Mouse (Mus musculus) ES-Bruce4 (cell line): ENCODE data around the gene Trim69. TPM values are rescaled to one million over a fixed set of nuclear protein-coding genes. Genes with fewer than 3 reads are reported as not detected.
A peak's percentile ranks its signal among the peaks of the same experiment; 100 is the strongest.
"Not testable (repeated sequence)": the region's sequence is repeated elsewhere in the genome, so short reads cannot be mapped to it uniquely, and the experiment has no call there.

ENCODE experiments used
- H3K27ac ChIP-seq: 2 replicates; pipeline ENCODE4 v1.5.1; 2012; ENCODE audit warnings: low read length, inconsistent platforms; ENCODE audit not compliant: insufficient read depth
- H3K27me3 ChIP-seq: 2 replicates; pipeline ENCODE4 v1.6.1; 2012; ENCODE audit warnings: mild to moderate bottlenecking, low read length, inconsistent platforms; ENCODE audit not compliant: control insufficient read depth, poor library complexity, insufficient read depth, severe bottlenecking
- H3K36me3 ChIP-seq: 2 replicates; pipeline ENCODE4 v1.6.1; 2012; ENCODE audit warnings: inconsistent platforms, mild to moderate bottlenecking, low read length, moderate library complexity; ENCODE audit not compliant: control insufficient read depth, poor library complexity, insufficient read depth, severe bottlenecking
- H3K4me1 ChIP-seq: one replicate; pipeline ENCODE4 v1.8.1; 2011; ENCODE audit warnings: low read length; ENCODE audit not compliant: control insufficient read depth, insufficient read depth
- H3K4me3 ChIP-seq: 2 replicates; pipeline ENCODE4 v1.5.1; 2011; ENCODE audit warnings: low read depth, mild to moderate bottlenecking, low read length
- H3K9ac ChIP-seq: 2 replicates; pipeline ENCODE4 v1.6.1; 2012; ENCODE audit warnings: low read depth, mild to moderate bottlenecking, inconsistent platforms; ENCODE audit not compliant: poor library complexity, severe bottlenecking
- H3K9me3 ChIP-seq: replicated peaks from 2 replicates; pipeline ENCODE4 v1.6.1; 2012; ENCODE audit warnings: mild to moderate bottlenecking, low read length, inconsistent platforms; ENCODE audit not compliant: control insufficient read depth, poor library complexity, insufficient read depth, severe bottlenecking
- CTCF ChIP-seq: IDR thresholded peaks from one replicate; pipeline ENCODE4 v1.8.1; 2011; ENCODE audit warnings: low read depth, low read length
- EP300 ChIP-seq: IDR thresholded peaks from 2 replicates; pipeline ENCODE4 v1.6.1; 2011; ENCODE audit warnings: low read depth, low read length; ENCODE audit not compliant: insufficient read depth
- POLR2A ChIP-seq: IDR thresholded peaks from one replicate; pipeline ENCODE4 v1.8.1; 2011; ENCODE audit warnings: low read length; ENCODE audit not compliant: insufficient read depth
- polyA plus RNA-seq: library from polyadenylated mRNA; stranded (reverse); fragments of >200 nt; gene quantifications from 2 replicates; pipeline ENCODE4 v1.2.4, GENCODE M21; 2011; ENCODE audit warnings: low read depth; ENCODE audit not compliant: missing spikeins, insufficient read depth, insufficient read length

The Trim69 gene
- polyA plus RNA-seq, 1 experiment = 0.43 TPM

- TF ChIP-seq POLR2A = no peak
- no peak for TF ChIP-seq CTCF
- no peak for TF ChIP-seq EP300
- H3K4me1 ChIP-seq = no peaks in the 10 kb centered on the region
- no peak overlapping the region for H3K4me3 ChIP-seq
- no peaks in the 10 kb centered on the region for H3K9me3 ChIP-seq
- no peak overlapping the region for H3K27ac ChIP-seq
- H3K27me3 ChIP-seq = no peaks in the 10 kb centered on the region
- no peaks in the 10 kb centered on the region for H3K36me3 ChIP-seq
- H3K9ac ChIP-seq = no peak overlapping the region
Observed at GRCm38 (mm10) chr2:122210534-122211228, 50.2 kb downstream of the Trim69 start.

- H3K9me3 ChIP-seq = peaks cover 11% of the 10 kb centered on the region; the same call in 1 of the 2 replicates
- not testable (repeated sequence) for H3K36me3 ChIP-seq, H3K9ac ChIP-seq, H3K4me3 ChIP-seq, H3K4me1 ChIP-seq, H3K27me3 ChIP-seq
- peak overlapping the region; percentile 71 for H3K27ac ChIP-seq
Observed at GRCm38 (mm10) chr2:122217075-122217474, 56.6 kb downstream of the Trim69 start.

GRCm38 (mm10) chr2:122218234-122218633, 57.7 kb downstream of the Trim69 start:
- H3K9me3 ChIP-seq = peaks cover 11% of the 10 kb centered on the region; the same call in 1 of the 2 replicates
- no peak overlapping the region for H3K27ac ChIP-seq
- H3K36me3 ChIP-seq = no peaks in the 10 kb centered on the region
- H3K27me3 ChIP-seq = no peaks in the 10 kb centered on the region
- no peak overlapping the region for H3K9ac ChIP-seq
- TF ChIP-seq EP300 (no peak), CTCF (no peak), POLR2A (no peak)
- H3K4me3 ChIP-seq = no peak overlapping the region
- no peaks in the 10 kb centered on the region for H3K4me1 ChIP-seq

- H3K36me3 ChIP-seq = no peaks in the 10 kb centered on the region
- no peak overlapping the region for H3K27ac ChIP-seq
- no peak overlapping the region for H3K4me3 ChIP-seq
- no peak overlapping the region for H3K9ac ChIP-seq
- no peaks in the 10 kb centered on the region for H3K27me3 ChIP-seq
- H3K4me1 ChIP-seq = no peaks in the 10 kb centered on the region
- TF ChIP-seq POLR2A (no peak), CTCF (no peak), EP300 (no peak)
- H3K9me3 ChIP-seq = peaks cover 11% of the 10 kb centered on the region; the same call in 1 of the 2 replicates
Observed at GRCm38 (mm10) chr2:122221378-122221777, 60.9 kb downstream of the Trim69 start.

- no peaks in the 10 kb centered on the region for H3K36me3 ChIP-seq
- no peak overlapping the region for H3K4me3 ChIP-seq
- H3K9ac ChIP-seq = no peak overlapping the region
- peaks cover 7% of the 10 kb centered on the region; the same call in 1 of the 2 replicates for H3K9me3 ChIP-seq
- no peaks in the 10 kb centered on the region for H3K27me3 ChIP-seq
- H3K4me1 ChIP-seq = no peaks in the 10 kb centered on the region
- H3K27ac ChIP-seq = no peak overlapping the region
- TF ChIP-seq CTCF (no peak), POLR2A (no peak)
Observed at GRCm38 (mm10) chr2:122221798-122222197, 61.3 kb downstream of the Trim69 start.

- Histone ChIP-seq H3K9me3 (peaks cover 3% of the 10 kb centered on the region; the same call in 1 of the 2 replicates), H3K9ac (no peak overlapping the region), H3K27ac (no peak overlapping the region), H3K36me3 (no peaks in the 10 kb centered on the region), H3K27me3 (no peaks in the 10 kb centered on the region), H3K4me1 (no peaks in the 10 kb centered on the region), H3K4me3 (no peak overlapping the region)
- TF ChIP-seq POLR2A (no peak), CTCF (no peak), EP300 (no peak)
Observed at GRCm38 (mm10) chr2:122222272-122222671, 61.8 kb downstream of the Trim69 start.
